In the genomic region with DNA sequence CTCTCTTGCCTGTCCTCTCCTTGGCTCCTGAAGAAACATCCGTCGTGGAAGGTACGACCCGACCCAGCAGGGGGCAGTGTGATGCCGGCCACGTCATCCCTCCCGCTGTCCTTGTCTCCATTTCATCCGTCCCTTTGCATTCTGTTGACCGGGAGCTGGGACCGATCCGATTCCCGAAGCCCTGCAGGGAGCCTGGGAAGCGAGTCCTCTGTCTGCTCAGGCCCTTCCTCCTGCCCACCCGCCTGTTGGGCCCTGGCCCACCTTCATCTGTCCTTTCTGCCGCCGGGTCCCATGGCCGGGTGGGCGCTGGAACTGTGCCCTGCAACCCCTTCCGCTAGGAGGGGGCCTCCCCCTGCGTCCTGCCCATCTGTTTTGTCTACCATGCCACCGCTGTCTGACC, we compare ENCODE assay signal across 8 mouse cellular contexts. TPM values are rescaled to one million over a fixed set of nuclear protein-coding genes. Genes with fewer than 3 reads are reported as not detected.
DNase-seq lines count a peak whose midpoint lies in the region; ATAC-seq lines count a peak whose summit lies in the region.

No protein-coding gene starts in this region.

- 0 out of 2 replicates have a peak overlapping the region, but pooled peaks have one; percentile 8 for H3K4me2 ChIP-seq in liver, embryonic 12.5 days
- peak overlapping the region; percentile 47 for H3K4me2 ChIP-seq in neural tube, embryonic 15.5 days

- ATAC-seq in liver, embryonic 12.5 days: no peak
- ATAC-seq in neural tube, embryonic 15.5 days (ENCODE audit: low FRiP score): no peak
- ATAC-seq in erythroid progenitor cell, adult 5-6 weeks (replicated peaks; ENCODE audit: low FRiP score, poor library complexity, severe bottlenecking): no peak

- no peaks in the 10 kb centered on the region for H3K9me3 ChIP-seq in liver, embryonic 12.5 days (replicated peaks)
- no peaks in the 10 kb centered on the region for H3K9me3 ChIP-seq in neural tube, embryonic 15.5 days (replicated peaks)

- H3K4me1 ChIP-seq in liver, embryonic 12.5 days: peaks cover 28% of the 10 kb centered on the region
- H3K4me1 ChIP-seq in neural tube, embryonic 15.5 days: peaks cover 41% of the 10 kb centered on the region

- no peak overlapping the region for H3K9ac ChIP-seq in liver, embryonic 12.5 days
- H3K9ac ChIP-seq in neural tube, embryonic 15.5 days (replicated peaks): 0 out of 2 replicates have a peak overlapping the region, but pooled peaks have one; percentile 1

- H3K27me3 ChIP-seq in liver, embryonic 12.5 days (replicated peaks): peaks cover 76% of the 10 kb centered on the region
- H3K27me3 ChIP-seq in neural tube, embryonic 15.5 days (replicated peaks): no peaks in the 10 kb centered on the region

- H3K36me3 ChIP-seq in liver, embryonic 12.5 days: no peaks in the 10 kb centered on the region
- peaks cover 22% of the 10 kb centered on the region for H3K36me3 ChIP-seq in neural tube, embryonic 15.5 days

- DNase-seq in left cerebral cortex, adult 18-20 months (ENCODE audit: low spot score in 2 of 2): peak; percentile 71 to 73
- DNase-seq in left cerebral cortex, adult 8-10 months (ENCODE audit: low spot score in 2 of 2): no peak
- peak; percentile 82 for DNase-seq in embryo, embryonic 10.5 days (ENCODE audit: low spot score)
- peak; percentile 97 for DNase-seq in heart, adult 11 months
- peak; percentile 68 for DNase-seq in kidney, adult 11 months

- H3K4me3 ChIP-seq in liver, embryonic 12.5 days: no peak overlapping the region
- H3K4me3 ChIP-seq in neural tube, embryonic 15.5 days (replicated peaks): 0 out of 2 replicates have a peak overlapping the region, but pooled peaks have one; percentile 2

- H3K27ac ChIP-seq in liver, embryonic 12.5 days: no peak overlapping the region
- no peak overlapping the region for H3K27ac ChIP-seq in neural tube, embryonic 15.5 days (replicated peaks)

- whole genome bisulfite sequencing in liver, embryonic 12.5 days (ENCODE audit: insufficient replicate concordance): 45% methylated on average over 21 of the region's 21 CpGs
- 35% methylated on average over 21 of the region's 21 CpGs for WGBS in neural tube, embryonic 15.5 days

RNA-seq across cellular contexts. Expression of a gene that starts 16.4 kb away (rescaled TPM):
- 100 to 1,000 TPM; 125 to 129 TPM for total RNA-seq in left cerebral cortex, adult 18-20 months (2021)
- 100 to 1,000 TPM; 117 to 126 (median 123) TPM for total RNA-seq in left cerebral cortex, adult 8-10 months (2022)
- 0.48 and 0.71 TPM in 2 replicates for polyA plus RNA-seq in liver, embryonic 12.5 days (2016; fragmentation: Nextera tagmentation; extraction: Ambion mirVana)
- 28.3 and 34.0 TPM in 2 replicates for polyA plus RNA-seq in neural tube, embryonic 15.5 days (2015; fragmentation: Nextera tagmentation; extraction: Ambion mirVana)
- total RNA-seq in erythroid progenitor cell, adult 5-6 weeks (2015; ENCODE audit: low replicate concordance): not detected in 2 replicates
- total RNA-seq in erythroid progenitor cell, adult 5-6 weeks (2017; ENCODE audit: low replicate concordance): not detected in 2 replicates

RNA-seq across cellular contexts. Expression of a gene that starts 41.9 kb away (rescaled TPM):
- 1 to 10 TPM; 3.2 to 4.8 TPM for total RNA-seq in left cerebral cortex, adult 18-20 months (2021)
- total RNA-seq in left cerebral cortex, adult 8-10 months (2022): 1 to 10 TPM; 3.9 to 5.5 (median 5.2) TPM
- 8.7 and 9.5 TPM in 2 replicates for polyA plus RNA-seq in liver, embryonic 12.5 days (2016; fragmentation: Nextera tagmentation; extraction: Ambion mirVana)
- 31.9 and 32.8 TPM in 2 replicates for polyA plus RNA-seq in neural tube, embryonic 15.5 days (2015; fragmentation: Nextera tagmentation; extraction: Ambion mirVana)
- total RNA-seq in erythroid progenitor cell, adult 5-6 weeks (2015; ENCODE audit: low replicate concordance): not detected in 2 replicates
- total RNA-seq in erythroid progenitor cell, adult 5-6 weeks (2017; ENCODE audit: low replicate concordance): not detected in 2 replicates

RNA-seq across cellular contexts. Expression of a gene that starts 58.1 kb away (rescaled TPM):
- total RNA-seq in left cerebral cortex, adult 18-20 months (2021): 1 to 10 TPM; 2.0 to 7.4 TPM
- 1 to 10 TPM; 5.7 to 6.8 (median 6.0) TPM for total RNA-seq in left cerebral cortex, adult 8-10 months (2022)
- polyA plus RNA-seq in liver, embryonic 12.5 days (2016; fragmentation: Nextera tagmentation; extraction: Ambion mirVana): not detected in 2 replicates
- polyA plus RNA-seq in neural tube, embryonic 15.5 days (2015; fragmentation: Nextera tagmentation; extraction: Ambion mirVana): 10.5 and 11.8 TPM in 2 replicates
- not detected in 2 replicates for total RNA-seq in erythroid progenitor cell, adult 5-6 weeks (2015; ENCODE audit: low replicate concordance)
- total RNA-seq in erythroid progenitor cell, adult 5-6 weeks (2017; ENCODE audit: low replicate concordance): not detected in 2 replicates

Comparison
In these comparisons a context has a peak if more than half of its experiments do, and no peak if none do; other contexts are left out.
1. DNase-seq: peak in left cerebral cortex, adult 18-20 months (2 of 2), embryo, embryonic 10.5 days (single experiment), heart, adult 11 months (single experiment) and kidney, adult 11 months (single experiment); none in left cerebral cortex, adult 8-10 months (0 of 2).
2. RNA of a gene that starts 16.4 kb away (total RNA-seq): 125 to 129 TPM in left cerebral cortex, adult 18-20 months and 117 to 126 TPM in left cerebral cortex, adult 8-10 months; not detected in erythroid progenitor cell, adult 5-6 weeks; every median in the first group is over 100 times any median in the second.
3. RNA of a gene that starts 41.9 kb away (total RNA-seq): 3.9 to 5.5 TPM in left cerebral cortex, adult 8-10 months and 3.2 to 4.8 TPM in left cerebral cortex, adult 18-20 months; not detected in erythroid progenitor cell, adult 5-6 weeks; every median in the first group is over 4 times any median in the second.